Mouse (Mus musculus) bone marrow macrophage, adult 2 months (primary cell): ENCODE measurements at regions not wholly inside any gene's neighbourhood (a gene's known extent, or its start where the extent isn't known, plus 50 kb on each side); places are given as distances from the start of the nearest gene placed in this dataset.

Experiments used
- CTCF ChIP-seq: IDR thresholded peaks from 2 replicates; pipeline ENCODE4 v1.5.1; 2012; ENCODE audit warnings: low read depth, mild to moderate bottlenecking, low read length, moderate library complexity
- POLR2A ChIP-seq: IDR thresholded peaks from 2 replicates; pipeline ENCODE4 v1.6.1; 2012; ENCODE audit warnings: mild to moderate bottlenecking, low read depth, low read length, borderline replicate concordance

DNA sequence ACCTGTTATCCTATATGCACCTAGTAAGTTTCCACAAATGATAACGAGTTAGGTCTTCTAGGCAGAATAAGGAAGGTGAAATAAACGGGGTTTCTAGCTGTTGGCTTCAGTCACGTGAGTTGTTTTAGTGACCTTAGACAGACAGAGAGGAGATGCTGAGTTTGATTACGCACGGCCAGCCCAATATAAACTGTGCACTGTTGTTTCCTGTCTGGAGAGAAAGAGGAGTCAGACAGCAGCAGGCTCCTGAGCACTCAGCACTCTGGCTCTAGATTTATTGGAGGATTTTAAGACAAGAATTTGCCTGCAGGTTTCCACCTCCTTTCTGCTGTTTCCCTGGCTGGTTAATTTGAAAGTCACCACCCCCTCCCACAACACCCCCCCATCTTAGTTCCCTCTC lies 570.4 kb upstream of the Nox3 start:
- no peak for TF ChIP-seq POLR2A
- no peak for TF ChIP-seq CTCF
